Mouse (Mus musculus) C2C12 (cell line): ENCODE data around the gene Bcar3. TPM values are rescaled to one million over a fixed set of nuclear protein-coding genes. Genes with fewer than 3 reads are reported as not detected.
"Not testable (repeated sequence)": the region's sequence is repeated elsewhere in the genome, so short reads cannot be mapped to it uniquely, and the experiment has no call there.

Experiments
- H3K27me3 ChIP-seq: one replicate; pipeline ENCODE4 v1.6.1; 2011; ENCODE audit not compliant: control insufficient read depth, insufficient read depth, insufficient read length
- H3K36me3 ChIP-seq: one replicate; pipeline ENCODE4 v1.6.1; 2011; ENCODE audit not compliant: control insufficient read depth, insufficient read depth
- H3K4me3 ChIP-seq: one replicate; pipeline ENCODE4 v1.5.1; 2011; ENCODE audit warnings: mild to moderate bottlenecking, control low read depth; ENCODE audit not compliant: poor library complexity, insufficient read depth, severe bottlenecking
- H3K79me2 ChIP-seq: one replicate; pipeline ENCODE4 v1.6.1; 2011; ENCODE audit not compliant: control insufficient read depth, insufficient read depth
- H3K79me3 ChIP-seq: one replicate; pipeline ENCODE4 v1.6.1; 2011; ENCODE audit warnings: low read depth, control low read depth
- H3ac ChIP-seq: one replicate; pipeline ENCODE3; 2011; ENCODE audit warnings: low read depth; ENCODE audit not compliant: control insufficient read depth, insufficient read length
- CEBPB ChIP-seq: IDR thresholded peaks from one replicate; pipeline ENCODE4 v1.6.1; 2011; ENCODE audit warnings: low read depth, mild to moderate bottlenecking, control low read depth, moderate library complexity
- CTCF ChIP-seq: IDR thresholded peaks from one replicate; pipeline ENCODE4 v1.5.1; 2011; ENCODE audit not compliant: control insufficient read depth, insufficient read depth, insufficient read length
- FOSL1 ChIP-seq: IDR thresholded peaks from one replicate; pipeline ENCODE4 v1.8.0; 2011; ENCODE audit warnings: mild to moderate bottlenecking, low read length; ENCODE audit not compliant: poor library complexity, insufficient read depth, severe bottlenecking
- MAX ChIP-seq: IDR thresholded peaks from one replicate; pipeline ENCODE4 v1.6.1; 2011; ENCODE audit warnings: mild to moderate bottlenecking, control low read depth
- MYOD1 ChIP-seq: IDR thresholded peaks from one replicate; pipeline ENCODE4 v1.6.1; 2011; ENCODE audit warnings: low read depth; ENCODE audit not compliant: control insufficient read depth, insufficient read length
- MYOG ChIP-seq: IDR thresholded peaks from one replicate; pipeline ENCODE4 v1.6.1; 2011; ENCODE audit not compliant: control insufficient read depth, insufficient read length; ENCODE audit errors: extremely low read depth
- USF1 ChIP-seq: IDR thresholded peaks from one replicate; pipeline ENCODE4 v1.6.1; 2011; ENCODE audit warnings: low read depth, mild to moderate bottlenecking, control low read depth, moderate library complexity
- polyA plus RNA-seq: library from polyadenylated mRNA; unstranded; fragments of >200 nt; fragmentation: generic; extraction: Trizol; gene quantifications from one replicate; pipeline ENCODE4 v1.2.1, GENCODE M21; 2012; ENCODE audit warnings: missing spikeins

Bcar3 gene
- polyA plus RNA-seq, 1 experiment = 34.9 TPM

- TF ChIP-seq MYOG = no peak
- TF ChIP-seq CEBPB = no peak
- TF ChIP-seq USF1 = no peak
- no peak for TF ChIP-seq MAX
- no peak for TF ChIP-seq MYOD1
- TF ChIP-seq FOSL1 = no peak
- no peak for TF ChIP-seq CTCF
Observed at GRCm38 (mm10) chr3:122387771-122388170, 93.8 kb downstream of the Bcar3 start.

GRCm38 (mm10) chr3:122389972-122390371, 96.0 kb downstream of the Bcar3 start:
- no peaks in the 10 kb centered on the region for H3K27me3 ChIP-seq
- no peak overlapping the region for H3K4me3 ChIP-seq
- no peak overlapping the region for H3ac ChIP-seq
- no peaks in the 10 kb centered on the region for H3K79me2 ChIP-seq
- H3K79me3 ChIP-seq = no peaks in the 10 kb centered on the region
- no peaks in the 10 kb centered on the region for H3K36me3 ChIP-seq
- TF ChIP-seq MYOD1 (no peak), CTCF (no peak), MYOG (no peak), USF1 (no peak), CEBPB (no peak), FOSL1 (no peak)

More at GRCm38 (mm10) chr3:122387771-122388170, 93.8 kb downstream of the Bcar3 start:
- Histone ChIP-seq H3K27me3 (no peaks in the 10 kb centered on the region), H3K79me2 (no peaks in the 10 kb centered on the region), H3K79me3 (no peaks in the 10 kb centered on the region), H3K36me3 (no peaks in the 10 kb centered on the region), H3ac (no peak overlapping the region), H3K4me3 (no peak overlapping the region)

GRCm38 (mm10) chr3:122391098-122391497, 97.2 kb downstream of the Bcar3 start:
- Histone ChIP-seq H3ac (no peak overlapping the region), H3K36me3 (no peaks in the 10 kb centered on the region), H3K27me3 (no peaks in the 10 kb centered on the region), H3K79me3 (no peaks in the 10 kb centered on the region), H3K4me3 (no peak overlapping the region), H3K79me2 (no peaks in the 10 kb centered on the region)
- TF ChIP-seq MAX (no peak), CTCF (no peak), MYOD1 (no peak)

- H3K79me2 ChIP-seq = no peaks in the 10 kb centered on the region
- no peaks in the 10 kb centered on the region for H3K79me3 ChIP-seq
- no peak overlapping the region for H3K4me3 ChIP-seq
- H3K36me3 ChIP-seq = no peaks in the 10 kb centered on the region
- H3ac ChIP-seq = no peak overlapping the region
- no peaks in the 10 kb centered on the region for H3K27me3 ChIP-seq
- no peak for TF ChIP-seq MYOG
- no peak for TF ChIP-seq CTCF
- TF ChIP-seq FOSL1 = no peak
- TF ChIP-seq CEBPB = no peak
- no peak for TF ChIP-seq USF1
- no peak for TF ChIP-seq MAX
- TF ChIP-seq MYOD1 = no peak
Observed at GRCm38 (mm10) chr3:122391816-122392215, 97.9 kb downstream of the Bcar3 start.

- H3K79me3 ChIP-seq, H3K36me3 ChIP-seq, H3K27me3 ChIP-seq, H3K4me3 ChIP-seq, H3ac ChIP-seq, H3K79me2 ChIP-seq: not testable (repeated sequence)
Observed at GRCm38 (mm10) chr3:122393411-122393810, 99.5 kb downstream of the Bcar3 start.

- H3K79me2 ChIP-seq = no peaks in the 10 kb centered on the region
- no peaks in the 10 kb centered on the region for H3K36me3 ChIP-seq
- no peak overlapping the region for H3K4me3 ChIP-seq
- TF ChIP-seq FOSL1 (no peak), MAX (no peak), CTCF (no peak), MYOG (no peak), MYOD1 (no peak), CEBPB (no peak), USF1 (no peak)
- no peak overlapping the region for H3ac ChIP-seq
- no peaks in the 10 kb centered on the region for H3K27me3 ChIP-seq
- no peaks in the 10 kb centered on the region for H3K79me3 ChIP-seq
Observed at GRCm38 (mm10) chr3:122393836-122394374, 100.0 kb downstream of the Bcar3 start.
